Mouse (Mus musculus) lung, embryonic 15.5 days (tissue): ENCODE results near the gene Pls3. TPM values are rescaled to one million over a fixed set of nuclear protein-coding genes. Genes with fewer than 3 reads are reported as not detected.

Source experiments
- ATAC-seq: fragments of 200-750 bp; cut with Nextera tagmentation; 2 replicates; pipeline ENCODE4 v1.8.0; 2017; ENCODE audit warnings: moderate number of reproducible peaks, borderline replicate concordance; ENCODE audit not compliant: low FRiP score, low TSS enrichment; ENCODE audit errors: extremely low read depth
- H3K27ac ChIP-seq: fragments of 300-500 bp; sonication (generic); 2 replicates; pipeline ENCODE4 v1.5.1; 2015; ENCODE audit warnings: moderate library complexity, mild to moderate bottlenecking, inconsistent platforms
- H3K27me3 ChIP-seq: fragments of 300-500 bp; sonication (generic); 2 replicates; pipeline ENCODE4 v1.6.1; 2015; ENCODE audit warnings: inconsistent platforms
- H3K36me3 ChIP-seq: fragments of 300-500 bp; sonication (generic); 2 replicates; pipeline ENCODE4 v1.6.1; 2015; ENCODE audit warnings: inconsistent platforms
- H3K4me1 ChIP-seq: fragments of 300-500 bp; sonication (generic); 2 replicates; pipeline ENCODE4 v1.6.1; 2015; ENCODE audit warnings: inconsistent platforms
- H3K4me2 ChIP-seq: fragments of 300-500 bp; sonication (generic); 2 replicates; pipeline ENCODE4 v1.6.1; 2015; ENCODE audit warnings: inconsistent platforms, mild to moderate bottlenecking, moderate library complexity
- H3K4me3 ChIP-seq: fragments of 300-500 bp; sonication (generic); 2 replicates; pipeline ENCODE4 v1.5.1; 2015; ENCODE audit warnings: mild to moderate bottlenecking, inconsistent platforms
- H3K9ac ChIP-seq: fragments of 300-500 bp; sonication (generic); 2 replicates; pipeline ENCODE4 v1.6.1; 2015; ENCODE audit warnings: inconsistent platforms
- H3K9me3 ChIP-seq: fragments of 300-500 bp; sonication (generic); 2 replicates; pipeline ENCODE4 v1.6.1; 2016; ENCODE audit warnings: inconsistent platforms
- WGBS: fragments of 180-500 bp; shearing (Covaris S2); methylation state at CpG from one replicate; pipeline ENCODE4 v1.1.7; 2015; 5-methylcytosine and 5-hydroxymethylcytosine counted together
- polyA plus RNA-seq: library from polyadenylated mRNA; unstranded; fragments of >200 nt; fragmentation: Nextera tagmentation; extraction: Ambion mirVana; gene quantifications from 2 replicates; pipeline ENCODE4 v1.2.1, GENCODE M21; 2015

Pls3 gene
- 170 and 173 TPM in 2 replicates for polyA plus RNA-seq

DNA sequence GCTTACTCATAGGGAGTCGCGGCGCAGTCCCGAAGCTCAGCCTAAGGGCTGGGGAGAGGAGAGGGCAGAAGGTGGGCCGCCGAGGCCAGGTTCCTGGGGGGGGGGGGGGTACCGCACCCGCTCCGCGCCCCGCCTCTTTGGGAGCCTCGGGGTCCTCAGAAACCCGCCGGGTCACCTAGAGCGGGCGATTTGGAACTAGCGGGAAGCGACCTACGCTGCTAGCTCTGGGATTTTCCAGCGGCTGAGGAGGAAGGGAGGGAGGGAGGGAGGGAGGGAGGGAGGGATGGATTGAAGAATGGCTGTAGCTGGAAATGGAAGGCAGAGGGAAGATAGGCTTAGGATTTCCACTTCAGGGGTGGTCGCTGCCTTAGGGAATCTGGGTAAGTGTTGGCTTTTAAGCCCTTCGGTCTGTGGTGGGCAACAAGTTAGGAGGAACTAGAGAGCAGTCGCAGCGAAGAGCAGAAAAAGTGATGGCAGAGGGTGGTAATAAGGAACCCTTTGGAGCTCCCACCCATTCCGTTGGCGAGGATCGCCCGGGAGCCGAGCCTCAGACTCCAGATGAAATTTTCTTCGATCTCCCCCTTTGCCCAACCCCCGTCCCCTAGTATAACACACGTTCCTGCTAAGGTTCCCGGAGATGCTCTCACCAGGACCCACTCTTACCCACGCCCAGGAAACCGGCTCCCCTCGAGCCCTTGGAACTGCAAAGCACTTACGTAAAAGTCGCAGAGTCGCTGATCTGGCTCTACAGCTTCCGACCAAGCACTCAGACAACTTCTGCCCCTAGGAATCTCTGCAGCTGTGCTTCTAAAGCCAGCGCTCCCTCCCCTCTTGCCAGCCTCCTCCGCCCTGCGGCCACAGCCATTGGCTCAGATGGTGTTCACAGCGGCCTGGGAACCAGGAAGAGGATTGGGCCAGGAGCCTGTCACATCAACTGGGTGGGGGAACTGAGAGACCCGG is at the start of gene Pls3:
Gene Pls3 (minus strand): TSS at position 851 of the 960 bp plus-strand sequence.
- Histone ChIP-seq H3K36me3 (no peaks in the 10 kb centered on the region), H3K4me3 (peak within 1 kb of the TSS; percentile 54), H3K27me3 (no peaks in the 10 kb centered on the region), H3K9ac (peak within 1 kb of the TSS; percentile 57), H3K27ac (peak within 1 kb of the TSS; percentile 93), H3K4me1 (no peaks in the 10 kb centered on the region), H3K4me2 (peak within 1 kb of the TSS; percentile 52), H3K9me3 (no peaks in the 10 kb centered on the region)
- WGBS = 13% methylated on average over 40 of the region's 45 CpGs
- ATAC-seq = peak; percentile 98

DNA sequence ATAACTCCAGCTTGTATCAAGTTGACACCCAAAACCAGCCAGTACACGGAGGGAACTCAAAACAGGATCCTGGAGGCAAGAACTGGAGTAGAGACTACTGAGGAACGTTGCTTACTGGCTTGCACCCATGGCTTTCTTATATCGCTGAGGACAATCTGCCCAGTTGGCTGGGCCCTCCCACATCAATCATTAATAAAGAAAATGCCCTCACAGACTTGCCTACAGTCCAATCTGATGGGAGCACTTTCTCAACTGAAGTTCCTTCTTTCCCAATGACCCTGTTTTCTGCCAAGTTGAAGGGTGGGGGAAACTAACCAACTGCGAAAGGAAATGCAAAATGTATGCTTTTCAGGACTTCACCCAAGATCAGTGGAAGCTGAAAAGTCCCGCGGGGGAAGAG is 20.7 kb upstream of the Pls3 start:
- 44% methylated on average over 6 of the region's 6 CpGs for WGBS
- ATAC-seq = no peak
- H3K36me3 ChIP-seq = no peaks in the 10 kb centered on the region

DNA sequence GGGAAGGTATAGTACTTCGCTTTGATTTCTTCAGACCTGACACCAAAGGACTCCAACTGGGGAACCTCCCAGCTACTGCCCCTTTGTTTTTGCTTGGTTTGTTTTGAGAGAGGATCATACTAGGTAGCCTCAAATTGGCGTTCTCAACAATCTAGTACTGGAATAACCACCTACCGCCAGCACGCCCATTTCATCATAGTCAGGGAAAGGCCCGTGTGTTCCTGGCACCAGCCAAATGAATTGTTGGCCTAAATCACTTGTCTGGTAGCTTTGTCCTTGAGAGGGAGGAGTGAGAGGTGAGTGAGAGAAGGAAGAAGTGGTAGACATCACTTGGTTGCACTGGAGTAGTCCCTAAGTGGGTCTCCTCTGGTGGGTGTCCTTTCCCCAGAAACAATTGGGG is 584 bp upstream of the Pls3 start:
- Histone ChIP-seq H3K4me3 (peak overlapping the region; percentile 54), H3K36me3 (no peaks in the 10 kb centered on the region), H3K27ac (no peak overlapping the region), H3K9me3 (no peaks in the 10 kb centered on the region), H3K27me3 (no peaks in the 10 kb centered on the region), H3K9ac (no peak overlapping the region), H3K4me1 (no peaks in the 10 kb centered on the region), H3K4me2 (peak overlapping the region; percentile 52)
- no peak for ATAC-seq
- 23% methylated on average over 5 of the region's 5 CpGs for WGBS

More for the DNA sequence above, 20.7 kb upstream of the Pls3 start:
- H3K9me3 ChIP-seq = no peaks in the 10 kb centered on the region
- H3K9ac ChIP-seq = no peak overlapping the region
- H3K4me1 ChIP-seq = no peaks in the 10 kb centered on the region
- no peak overlapping the region for H3K4me3 ChIP-seq
- no peaks in the 10 kb centered on the region for H3K27me3 ChIP-seq
- H3K27ac ChIP-seq = no peak overlapping the region
- no peak overlapping the region for H3K4me2 ChIP-seq

DNA sequence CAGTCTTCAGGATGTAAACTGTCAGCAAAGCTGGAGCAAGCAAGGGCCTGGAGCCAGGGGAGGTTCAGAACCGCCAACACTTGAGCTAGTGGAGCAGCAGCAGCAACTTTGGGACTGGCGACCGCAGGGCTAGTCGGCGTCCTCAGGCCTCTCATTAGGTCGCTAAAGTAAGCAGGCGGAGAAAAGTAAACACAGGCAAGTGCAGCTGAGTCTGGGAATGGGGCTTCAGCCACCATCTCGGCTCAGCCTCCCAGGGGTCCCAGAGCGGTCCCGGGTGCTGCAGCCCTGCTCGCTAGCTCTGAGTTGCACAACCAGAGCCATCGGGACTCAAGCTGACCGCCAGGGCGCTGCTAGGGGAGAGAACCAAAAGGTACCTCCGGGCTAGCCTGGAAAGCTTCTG is 1.2 kb downstream of the Pls3 start:
- H3K9ac ChIP-seq = peak overlapping the region; percentile 36
- H3K4me1 ChIP-seq = no peaks in the 10 kb centered on the region
- H3K4me3 ChIP-seq = peak overlapping the region; percentile 54
- H3K27me3 ChIP-seq = no peaks in the 10 kb centered on the region
- no peaks in the 10 kb centered on the region for H3K36me3 ChIP-seq
- H3K4me2 ChIP-seq = peak overlapping the region; percentile 52
- peak overlapping the region; percentile 56 for H3K27ac ChIP-seq
- no peaks in the 10 kb centered on the region for H3K9me3 ChIP-seq
- 7% methylated on average over 15 of the region's 15 CpGs for WGBS
- peak; percentile 45; the same call in 1 of the 2 replicates for ATAC-seq

DNA sequence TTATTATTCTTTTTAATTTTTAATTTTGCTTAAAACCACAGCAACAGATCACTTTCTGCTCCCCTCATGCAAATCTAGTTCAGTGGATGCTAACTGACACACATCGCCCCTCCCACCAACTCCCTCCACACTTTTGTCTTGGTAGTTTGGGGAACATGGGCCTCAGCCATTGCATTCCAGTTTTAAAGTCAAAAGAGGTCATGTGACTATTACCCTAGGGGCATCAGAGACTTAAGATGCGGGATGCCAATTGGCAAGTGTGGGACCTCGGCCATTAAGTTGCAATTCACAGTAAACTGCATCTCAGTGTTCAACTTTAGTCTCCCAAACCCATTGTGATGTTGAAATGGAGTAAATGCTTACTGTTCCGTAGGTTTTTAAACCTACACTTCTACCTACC is 1.7 kb downstream of the Pls3 start:
- no peaks in the 10 kb centered on the region for H3K4me1 ChIP-seq
- no peaks in the 10 kb centered on the region for H3K36me3 ChIP-seq
- H3K4me2 ChIP-seq = peak overlapping the region; percentile 52
- 42% methylated on average over 4 of the region's 4 CpGs for WGBS
- no peak for ATAC-seq
- no peak overlapping the region for H3K9ac ChIP-seq
- H3K4me3 ChIP-seq = peak overlapping the region; percentile 54
- no peaks in the 10 kb centered on the region for H3K9me3 ChIP-seq
- H3K27me3 ChIP-seq = no peaks in the 10 kb centered on the region
- H3K27ac ChIP-seq = peak overlapping the region; percentile 56

DNA sequence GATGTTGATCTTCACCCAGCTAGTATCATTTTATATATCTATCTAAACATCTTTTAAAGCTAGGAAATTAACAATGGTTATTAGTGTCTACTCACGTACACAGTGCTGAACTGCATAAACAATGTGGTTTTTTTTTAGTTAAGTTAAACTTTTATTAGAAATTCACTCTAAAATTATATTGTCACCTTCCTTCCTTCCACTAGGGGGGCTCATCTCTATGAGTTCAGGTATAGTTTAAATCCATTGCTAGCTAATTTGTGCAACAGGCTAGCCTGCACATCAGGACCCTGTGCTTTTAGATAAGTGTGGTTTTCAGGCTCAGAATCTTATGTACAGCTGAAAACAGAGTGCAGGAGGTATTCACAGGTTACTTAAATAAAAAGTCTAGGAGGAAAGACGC is 3.1 kb downstream of the Pls3 start:
- Histone ChIP-seq H3K27ac (no peak overlapping the region), H3K4me1 (no peaks in the 10 kb centered on the region), H3K9ac (no peak overlapping the region), H3K9me3 (no peaks in the 10 kb centered on the region), H3K4me3 (no peak overlapping the region), H3K36me3 (no peaks in the 10 kb centered on the region), H3K4me2 (no peak overlapping the region), H3K27me3 (no peaks in the 10 kb centered on the region)
- ATAC-seq = no peak
- 66% methylated on average over 2 of the region's 2 CpGs for WGBS

DNA sequence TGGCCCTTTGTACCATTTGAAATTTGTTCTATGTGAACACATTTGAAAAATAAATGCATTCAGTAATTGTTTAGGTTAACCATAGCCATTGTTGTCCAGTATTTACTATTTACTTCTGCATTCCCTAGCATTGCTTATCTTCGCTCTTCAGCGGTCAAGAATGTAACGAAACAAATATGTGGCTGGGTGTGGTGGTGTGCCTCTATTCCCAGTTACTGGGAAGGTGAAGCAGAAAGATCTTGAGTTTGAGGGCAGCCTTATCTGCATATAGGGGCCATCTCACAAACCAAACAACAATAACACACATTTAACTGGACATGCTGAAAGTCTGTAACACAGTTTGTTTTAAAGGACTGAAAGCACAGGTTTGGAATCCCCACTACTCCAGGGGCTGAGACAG is 13.3 kb downstream of the Pls3 start:
- 82% methylated on average over 3 of the region's 3 CpGs for WGBS
- H3K4me2 ChIP-seq = no peak overlapping the region
- no peak for ATAC-seq
- no peak overlapping the region for H3K4me3 ChIP-seq
- no peaks in the 10 kb centered on the region for H3K9me3 ChIP-seq
- H3K27me3 ChIP-seq = no peaks in the 10 kb centered on the region
- H3K27ac ChIP-seq = no peak overlapping the region
- H3K4me1 ChIP-seq = no peaks in the 10 kb centered on the region
- no peak overlapping the region for H3K9ac ChIP-seq
- H3K36me3 ChIP-seq = no peaks in the 10 kb centered on the region

DNA sequence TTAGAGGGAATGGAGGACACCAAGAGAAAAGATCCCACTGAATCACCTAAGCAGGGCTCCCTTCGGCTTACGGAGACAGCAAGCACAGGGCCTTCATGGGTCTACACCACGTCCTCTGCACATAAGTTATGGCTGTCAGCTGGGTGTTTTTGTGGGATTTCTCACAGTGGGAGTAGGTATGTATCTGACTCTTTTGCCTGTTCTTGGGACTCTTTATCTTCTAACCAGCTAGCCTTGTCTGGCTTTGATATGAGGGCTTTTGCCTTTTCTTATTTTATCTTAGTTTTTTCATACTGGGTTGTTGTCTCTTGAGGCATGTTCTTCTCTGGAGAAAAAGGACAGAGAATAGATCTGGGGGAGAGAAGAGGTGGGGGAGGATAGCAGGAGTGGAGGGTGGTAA is 20.7 kb downstream of the Pls3 start:
- Histone ChIP-seq H3K4me2 (no peak overlapping the region), H3K36me3 (no peaks in the 10 kb centered on the region), H3K27ac (no peak overlapping the region), H3K4me3 (no peak overlapping the region), H3K27me3 (no peaks in the 10 kb centered on the region), H3K9me3 (no peaks in the 10 kb centered on the region), H3K4me1 (no peaks in the 10 kb centered on the region), H3K9ac (no peak overlapping the region)
- 93% methylated on average over 3 of the region's 3 CpGs for WGBS
- no peak for ATAC-seq

DNA sequence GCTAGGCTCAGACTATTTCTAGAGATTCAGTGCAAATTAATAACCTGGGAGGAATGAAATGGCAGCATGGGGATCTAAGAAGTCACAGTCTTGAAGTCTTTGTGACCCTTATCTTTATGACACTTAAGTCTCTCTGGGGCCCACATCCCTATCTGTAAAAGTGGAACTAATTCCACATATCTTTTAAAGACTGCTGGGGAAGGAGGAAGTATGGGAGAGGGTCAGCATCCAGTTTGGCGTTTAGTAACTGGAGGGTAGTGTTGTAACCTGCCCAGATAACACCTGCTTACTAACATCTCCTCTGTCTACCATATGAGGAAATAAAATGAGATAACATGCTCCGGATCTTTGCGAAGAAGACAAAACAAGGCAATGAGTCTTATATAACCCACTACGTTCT is 30.7 kb downstream of the Pls3 start:
- 67% methylated on average over 4 of the region's 4 CpGs for WGBS
- no peak overlapping the region for H3K27ac ChIP-seq
- no peak overlapping the region for H3K9ac ChIP-seq
- H3K9me3 ChIP-seq = no peaks in the 10 kb centered on the region
- no peak overlapping the region for H3K4me3 ChIP-seq
- H3K36me3 ChIP-seq = no peaks in the 10 kb centered on the region
- H3K4me2 ChIP-seq = no peak overlapping the region
- H3K4me1 ChIP-seq = peaks cover 3% of the 10 kb centered on the region; the same call in 1 of the 2 replicates
- no peaks in the 10 kb centered on the region for H3K27me3 ChIP-seq
- ATAC-seq = no peak

DNA sequence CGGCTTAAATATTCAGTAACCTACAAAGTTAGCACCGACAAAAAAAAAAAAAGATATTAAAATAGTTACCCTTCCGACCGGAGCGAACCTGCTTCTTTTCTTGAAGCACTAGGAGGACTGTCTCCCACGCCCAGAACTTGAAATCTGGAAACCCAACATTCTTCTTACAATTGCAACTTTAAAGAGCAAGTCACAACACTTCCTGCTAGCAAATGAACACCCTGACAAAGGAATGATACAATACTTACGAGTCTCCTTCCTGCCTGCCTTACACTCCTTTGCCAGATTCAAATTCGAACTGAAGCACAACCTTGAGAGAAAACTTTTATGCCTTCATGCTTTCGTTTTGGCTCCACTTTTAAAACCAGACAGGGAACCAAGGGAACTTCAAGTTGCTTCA is 32.1 kb downstream of the Pls3 start:
- no peak for ATAC-seq
- Histone ChIP-seq H3K27ac (no peak overlapping the region; the same call in 1 of the 2 replicates), H3K4me1 (peaks cover 3% of the 10 kb centered on the region; the same call in 1 of the 2 replicates), H3K4me3 (no peak overlapping the region), H3K36me3 (no peaks in the 10 kb centered on the region), H3K27me3 (no peaks in the 10 kb centered on the region), H3K9ac (no peak overlapping the region), H3K9me3 (no peaks in the 10 kb centered on the region), H3K4me2 (no peak overlapping the region)
- 60% methylated on average over 9 of the region's 9 CpGs for WGBS

DNA sequence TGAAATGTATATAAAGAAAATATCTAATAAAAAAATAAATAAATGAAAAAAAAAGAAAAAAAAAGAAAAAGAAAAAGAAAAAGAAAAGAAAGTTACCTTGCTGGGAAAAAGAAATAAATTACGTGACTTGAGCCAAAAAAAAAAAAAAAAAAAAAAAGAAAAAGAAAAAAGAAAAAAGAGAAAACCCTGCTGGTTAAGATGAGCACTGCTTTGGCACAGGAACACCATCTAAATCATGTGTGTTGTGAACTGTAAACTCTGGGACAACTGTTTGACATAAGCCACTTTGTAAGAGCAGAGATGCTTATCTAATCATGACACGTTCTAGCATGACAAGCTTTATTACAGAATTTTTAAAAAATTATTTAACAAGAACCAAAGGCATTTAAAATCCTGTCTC is 32.9 kb downstream of the Pls3 start:
- Histone ChIP-seq H3K27ac (no peak overlapping the region), H3K27me3 (no peaks in the 10 kb centered on the region), H3K4me2 (no peak overlapping the region), H3K4me1 (peaks cover 3% of the 10 kb centered on the region; the same call in 1 of the 2 replicates), H3K4me3 (no peak overlapping the region), H3K9ac (no peak overlapping the region), H3K9me3 (no peaks in the 10 kb centered on the region), H3K36me3 (no peaks in the 10 kb centered on the region)
- 53% methylated on average over 2 of the region's 2 CpGs for WGBS
- ATAC-seq = no peak

DNA sequence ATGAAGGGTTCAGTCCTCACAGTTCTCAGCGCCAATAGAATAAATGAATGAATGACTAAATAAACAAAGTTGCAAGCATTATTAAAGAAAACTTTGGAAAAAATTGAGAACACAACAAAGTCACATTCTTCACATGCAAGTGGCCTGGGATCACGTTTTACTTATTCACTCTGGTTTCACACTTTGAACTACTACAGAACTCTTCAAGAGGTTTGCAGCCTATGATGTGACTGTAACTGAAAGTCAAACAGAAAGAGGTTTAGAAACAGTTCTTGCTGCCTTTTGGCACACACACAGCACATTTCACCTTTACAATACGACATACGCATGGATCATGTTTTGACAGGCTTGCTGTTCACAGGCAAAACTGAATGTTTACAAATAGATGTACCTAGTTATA is 34.7 kb downstream of the Pls3 start:
- H3K4me3 ChIP-seq = no peak overlapping the region
- no peak for ATAC-seq
- no peaks in the 10 kb centered on the region for H3K36me3 ChIP-seq
- H3K9ac ChIP-seq = no peak overlapping the region
- peaks cover 3% of the 10 kb centered on the region; the same call in 1 of the 2 replicates for H3K4me1 ChIP-seq
- H3K9me3 ChIP-seq = no peaks in the 10 kb centered on the region
- H3K4me2 ChIP-seq = no peak overlapping the region
- no peak overlapping the region for H3K27ac ChIP-seq
- WGBS = 63% methylated on average over 4 of the region's 4 CpGs
- no peaks in the 10 kb centered on the region for H3K27me3 ChIP-seq
